Mouse (Mus musculus): Measurements from ENCODE around the gene Samt4.
"Not testable (repeated sequence)": the region's sequence is repeated elsewhere in the genome, so short reads cannot be mapped to it uniquely, and the experiment has no call there.

Gene Samt4

DNA sequence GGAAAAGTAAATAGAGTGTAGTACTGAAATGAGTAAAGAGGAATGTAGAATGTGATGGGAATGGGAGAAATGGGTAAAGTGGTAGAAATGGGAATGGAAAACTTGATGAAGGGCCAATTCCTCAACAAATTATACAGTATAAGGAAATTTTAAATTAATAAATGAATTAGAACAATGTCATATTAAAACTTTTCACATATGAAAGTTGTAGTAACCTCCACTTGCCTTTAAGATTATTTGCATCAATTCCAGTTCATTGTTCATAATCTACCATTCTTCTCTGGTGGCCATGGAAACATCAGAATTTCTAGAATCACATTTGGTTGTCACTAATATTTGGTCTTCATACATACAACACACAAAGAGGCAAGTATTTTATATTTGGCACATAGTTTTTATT is at the start of gene Samt4:
Gene Samt4 (plus strand): TSS at position 301 of the 400 bp plus-strand sequence.
- no peak for DNase-seq (ENCODE audit: low spot score)

DNA sequence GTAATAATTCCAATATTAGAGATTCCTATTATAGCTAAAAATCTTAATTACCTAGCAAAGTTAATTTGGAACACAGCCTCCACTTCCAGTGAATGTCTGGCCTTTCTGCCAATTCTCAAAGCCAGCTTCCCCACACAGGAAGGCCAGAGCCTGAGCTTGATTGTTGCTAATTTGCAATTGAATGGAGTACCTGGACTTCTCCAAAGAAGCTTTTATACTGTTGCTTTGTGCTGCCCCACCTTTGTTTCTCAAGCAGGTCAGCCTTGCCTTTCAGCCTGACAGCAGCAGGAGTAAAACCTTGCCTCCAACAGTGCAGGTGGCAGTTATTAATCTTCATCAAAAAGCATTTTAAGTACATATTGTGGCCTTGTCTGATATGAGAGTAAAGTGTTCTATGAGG is 38.1 kb upstream of the Samt4 start:
- not testable (repeated sequence) for DNase-seq (ENCODE audit: low spot score)

DNA sequence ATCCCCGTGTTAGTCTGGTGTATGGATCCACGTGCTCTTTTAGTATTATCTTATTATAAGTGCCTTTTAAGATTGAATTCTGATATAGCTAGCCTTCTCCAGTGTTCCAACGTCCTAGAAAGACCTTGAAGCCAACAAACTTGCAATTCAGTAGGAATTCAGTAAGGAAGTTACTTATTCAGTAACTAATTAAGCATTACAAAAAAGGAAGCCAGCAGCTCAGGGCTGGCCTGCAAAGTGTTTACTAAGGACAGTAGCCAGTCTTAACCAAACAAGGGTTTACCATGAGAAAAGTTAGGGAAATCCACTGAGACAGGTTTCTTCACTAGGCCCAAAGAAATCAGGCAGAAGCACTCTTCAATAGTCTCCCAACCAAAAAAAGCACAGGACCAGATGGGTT is 13.4 kb upstream of the Samt4 start:
- not testable (repeated sequence) for DNase-seq (ENCODE audit: low spot score)

All from embryo, embryonic 10 days (tissue).